Mouse (Mus musculus) macrophage (primary cell): ENCODE results near the gene Etfrf1. TPM values are rescaled to one million over a fixed set of nuclear protein-coding genes. Genes with fewer than 3 reads are reported as not detected.

Experiments used
- H3K27ac ChIP-seq: fragments of 350-480 bp; formaldehyde crosslinking; 2 replicates; pipeline ENCODE4 v1.9.0; 2021
- H3K36me3 ChIP-seq: fragments of 350-480 bp; formaldehyde crosslinking; 2 replicates; pipeline ENCODE4 v1.9.0; 2021; ENCODE audit errors: inconsistent target
- H3K4me3 ChIP-seq: fragments of 350-480 bp; formaldehyde crosslinking; 2 replicates; pipeline ENCODE4 v1.9.0; 2021; ENCODE audit errors: inconsistent target
- H3K79me2 ChIP-seq: fragments of 350-480 bp; formaldehyde crosslinking; 2 replicates; pipeline ENCODE4 v1.9.0; 2021; ENCODE audit errors: inconsistent target
- WGBS: methylation state at CpG from one replicate; pipeline ENCODE4 v1.1.7; 2026; ENCODE audit warnings: inconsistent platforms; ENCODE audit not compliant: missing documents; 5-methylcytosine and 5-hydroxymethylcytosine counted together
- polyA plus RNA-seq: library from polyadenylated mRNA; stranded (reverse); fragments of 250-400 nt; gene quantifications from 3 replicates; pipeline ENCODE4 v1.2.4, GENCODE M21; 2018; ENCODE audit warnings: inconsistent platforms

Gene Etfrf1
- polyA plus RNA-seq, 1 experiment from 2014 or later, result 35.8 TPM

DNA sequence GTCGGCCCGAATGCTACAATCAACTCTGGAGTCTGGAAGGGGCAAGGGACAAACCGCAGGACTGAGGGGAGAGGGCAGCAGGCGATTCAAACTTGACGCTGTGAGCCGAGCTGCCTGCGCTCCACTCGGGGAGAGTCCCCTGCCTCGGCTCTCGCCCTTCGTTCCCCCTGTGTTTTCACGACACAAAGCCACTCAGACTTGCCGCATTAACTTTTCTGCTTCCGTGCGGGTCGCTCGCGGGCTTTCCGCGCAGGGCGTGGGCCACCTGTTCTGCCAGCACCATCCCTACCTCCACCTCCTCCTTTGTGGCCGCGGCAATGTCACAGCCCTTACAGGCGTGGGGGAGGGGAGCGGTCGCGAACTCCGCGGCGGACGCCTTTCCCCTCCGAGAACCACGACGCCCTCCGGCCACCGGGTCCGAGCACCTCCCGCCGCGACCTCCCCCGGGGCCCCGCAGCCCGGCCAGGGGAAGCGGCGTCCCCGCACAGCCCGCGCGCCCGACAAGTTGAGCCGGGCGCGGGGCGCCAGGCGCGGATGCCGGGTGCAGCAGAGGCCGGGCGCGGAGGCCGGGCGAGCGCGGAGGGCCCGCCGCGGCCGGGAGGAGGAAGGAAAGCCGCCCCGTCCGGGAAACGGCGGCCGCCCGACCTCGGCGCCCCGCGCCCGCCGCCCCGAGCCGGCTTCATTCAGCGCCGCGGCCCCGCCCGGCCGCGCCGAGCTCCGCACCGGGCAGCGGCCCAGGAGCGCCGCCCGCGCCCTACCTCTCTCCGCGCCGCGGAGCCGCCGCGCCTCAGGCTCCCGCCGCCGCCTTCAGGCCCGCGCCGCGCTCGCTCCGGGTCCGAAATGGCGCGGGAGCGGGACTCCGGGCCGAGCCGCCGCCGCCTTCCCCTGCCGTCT is 38.6 kb downstream of the Etfrf1 start:
- peak overlapping the region; percentile 43 for H3K27ac ChIP-seq
- peak overlapping the region; percentile 75 for H3K4me3 ChIP-seq
- no peaks in the 10 kb centered on the region for H3K36me3 ChIP-seq
- peaks cover 49% of the 10 kb centered on the region for H3K79me2 ChIP-seq
- WGBS, result 1% methylated on average over 97 of the region's 124 CpGs

DNA sequence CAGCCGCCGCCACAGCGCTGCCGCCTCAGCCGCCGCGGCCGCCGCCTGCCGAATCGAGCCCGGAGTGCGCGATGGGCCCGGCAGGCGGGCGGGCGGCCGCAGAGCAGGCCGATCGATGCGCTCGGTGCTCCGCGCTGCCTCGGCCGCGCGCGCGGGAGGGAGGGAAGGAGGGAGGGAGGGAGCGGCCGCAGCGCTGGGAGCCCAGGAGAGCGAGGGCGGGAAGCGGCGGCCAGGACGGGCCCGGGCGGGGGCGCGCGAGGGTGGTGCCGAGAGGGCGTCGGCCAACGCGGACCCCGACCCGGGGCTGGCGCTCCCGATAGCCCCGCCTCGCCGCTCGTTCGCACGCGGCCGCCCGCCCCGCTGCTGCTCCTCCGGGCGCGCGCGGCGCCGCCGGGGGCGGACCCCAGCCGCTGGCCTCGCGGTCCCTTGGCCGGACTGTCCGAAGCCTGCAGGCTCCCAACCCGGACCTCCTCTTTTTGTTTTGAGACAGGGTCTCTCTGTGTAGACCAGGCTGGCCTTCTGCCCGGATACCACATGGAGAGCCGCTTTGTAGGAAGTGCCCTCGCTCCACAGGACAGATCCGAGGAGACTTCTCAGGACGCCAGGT is 39.4 kb downstream of the Etfrf1 start, which contains the start of gene Kras:
TSS of gene Kras (minus strand) at position 55 of the 607 bp plus-strand sequence.
- WGBS, result 1% methylated on average over 72 of the region's 83 CpGs
- Histone ChIP-seq H3K36me3 (no peaks in the 10 kb centered on the region), H3K27ac (peak within 1 kb of the TSS; percentile 43), H3K79me2 (peaks cover 42% of the 10 kb centered on the region), H3K4me3 (peak within 1 kb of the TSS; percentile 75)

DNA sequence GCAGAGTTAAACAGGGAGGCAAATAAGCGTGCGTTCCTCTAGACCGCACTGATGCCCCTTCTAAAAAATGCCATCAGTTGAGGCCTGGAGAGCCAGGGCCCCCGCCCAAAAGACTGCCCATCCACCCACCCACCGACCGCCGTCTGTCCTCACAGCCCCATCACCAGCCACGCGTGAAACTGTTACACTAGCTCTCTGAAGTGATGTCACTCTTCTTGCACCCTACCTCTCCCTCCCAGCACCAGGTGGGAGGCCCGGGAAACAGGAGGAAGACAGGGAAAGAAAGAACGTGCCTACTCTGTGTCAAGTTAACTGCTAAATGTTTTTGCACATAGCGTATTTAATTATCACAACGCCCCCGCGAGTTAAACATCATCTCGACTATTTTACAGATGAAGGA is 39.9 kb downstream of the Etfrf1 start:
- peak overlapping the region; percentile 36 for H3K4me3 ChIP-seq
- H3K79me2 ChIP-seq, result peaks cover 37% of the 10 kb centered on the region
- WGBS, result 43% methylated on average over 16 of the region's 16 CpGs
- no peak overlapping the region for H3K27ac ChIP-seq
- no peaks in the 10 kb centered on the region for H3K36me3 ChIP-seq

DNA sequence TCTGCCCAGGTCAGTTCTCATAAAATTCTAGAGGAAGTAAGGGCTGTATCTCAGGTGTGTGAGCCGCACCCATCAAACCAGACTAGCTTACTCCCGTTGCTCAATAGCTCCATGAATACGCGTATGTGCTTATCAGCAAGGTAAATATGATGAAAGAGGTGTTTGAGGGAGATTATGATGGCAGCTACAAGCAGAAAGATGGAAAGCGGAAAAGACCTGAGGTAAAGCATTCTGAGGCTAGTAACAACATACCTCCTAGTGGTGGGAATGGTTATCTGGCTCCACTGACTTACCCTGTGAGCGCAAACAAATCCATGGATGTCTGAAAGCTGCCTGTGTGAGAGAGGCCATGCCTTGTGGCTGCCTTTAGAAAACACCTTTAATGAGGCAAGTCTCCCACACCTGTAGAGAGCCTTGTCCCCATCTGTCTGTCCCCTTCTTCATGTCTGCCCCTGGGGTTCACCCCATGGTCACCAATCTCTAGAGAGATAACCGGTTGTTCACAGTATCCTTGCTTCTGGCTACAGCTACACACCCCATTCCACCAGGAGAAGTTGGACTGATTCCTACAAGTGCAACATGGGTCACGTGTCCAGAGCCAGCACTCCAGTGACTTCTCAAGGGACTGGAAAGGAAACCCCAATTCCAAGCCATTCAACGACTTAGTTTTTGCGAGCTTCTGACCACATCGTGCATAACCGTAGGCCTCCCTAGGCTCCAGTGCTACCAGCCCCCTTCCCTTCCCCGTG is 45.2 kb downstream of the Etfrf1 start:
- Histone ChIP-seq H3K4me3 (no peak overlapping the region), H3K36me3 (no peaks in the 10 kb centered on the region), H3K27ac (no peak overlapping the region), H3K79me2 (no peaks in the 10 kb centered on the region)
- 88% methylated on average over 13 of the region's 13 CpGs for WGBS

DNA sequence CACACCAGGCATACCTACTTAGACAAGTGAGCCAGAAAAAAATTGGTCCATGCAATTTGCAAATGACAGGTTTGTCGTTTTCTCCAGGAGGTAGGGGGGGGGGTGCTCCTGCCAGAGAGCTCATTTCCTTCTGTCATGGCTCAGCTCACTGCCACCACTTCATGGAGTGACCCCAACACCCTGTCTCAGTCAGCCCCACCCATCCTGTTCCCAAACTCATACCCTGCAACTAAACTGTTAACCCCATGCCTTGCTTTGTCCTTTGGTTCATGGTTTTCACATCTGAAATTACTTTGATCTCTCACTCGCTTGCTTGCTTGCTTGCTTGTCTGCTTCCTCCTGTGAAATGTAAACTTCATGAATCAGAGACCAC is 45.8 kb downstream of the Etfrf1 start:
- no peak overlapping the region for H3K4me3 ChIP-seq
- no peaks in the 10 kb centered on the region for H3K36me3 ChIP-seq
- H3K79me2 ChIP-seq, result no peaks in the 10 kb centered on the region
- no peak overlapping the region for H3K27ac ChIP-seq
- 44% methylated on average over 2 of the region's 2 CpGs for WGBS

DNA sequence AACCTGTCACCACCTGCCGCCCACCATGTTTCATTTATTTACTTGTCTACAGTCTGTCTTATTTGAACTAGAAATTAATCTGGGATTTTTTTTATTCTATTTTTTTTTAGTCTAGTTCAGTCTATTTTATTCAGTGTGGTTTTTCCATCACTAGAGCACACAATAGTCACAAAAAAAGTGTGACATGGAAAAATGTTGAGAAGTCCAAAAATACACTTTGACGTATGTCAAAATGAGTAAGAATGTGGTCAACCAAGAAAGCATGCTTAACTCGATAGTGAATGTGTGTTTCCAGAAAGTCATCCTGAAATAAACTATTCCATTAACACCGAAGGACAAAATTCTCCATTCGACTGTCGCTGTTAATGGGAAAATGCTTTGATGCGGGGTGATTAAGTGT is 51.4 kb downstream of the Etfrf1 start:
- Histone ChIP-seq H3K79me2 (no peaks in the 10 kb centered on the region), H3K4me3 (no peak overlapping the region)
- WGBS, result 89% methylated on average over 7 of the region's 7 CpGs

More for the DNA sequence above, 51.4 kb downstream of the Etfrf1 start:
- Histone ChIP-seq H3K27ac (no peak overlapping the region), H3K36me3 (no peaks in the 10 kb centered on the region)

Other genes with a start within 250 kb of the Etfrf1 start
- gene Bcat1, start 134.9 kb upstream of the Etfrf1 start, polyA plus RNA-seq, result not detected in 3 replicates
- 54.2 to 67.8 TPM (median 61.8 TPM) in 3 replicates for gene Lrmp, start 95.5 kb upstream of the Etfrf1 start, polyA plus RNA-seq
- 0.05 to 0.06 TPM in 2 of 3 replicates, not detected in the other for gene Casc1, start 129 bp upstream of the Etfrf1 start, polyA plus RNA-seq
- 23.9 to 41.6 TPM (median 40.7 TPM) in 3 replicates for gene Kras, start 39.1 kb downstream of the Etfrf1 start, polyA plus RNA-seq